In genomic region chr15:86925081-86925749, GRCm38 (mm10) we compare ENCODE assay signal across 16 mouse cellular contexts.
DNase-seq lines count a peak whose midpoint lies in the region; ATAC-seq lines count a peak whose summit lies in the region.
"Had no signal": no experiment of that assay in that cellular context is flagged by ENCODE, and none has a peak within 500 bp of the region (broad histone marks: within the 10 kb centered on the region; RNA-seq: fewer than 3 reads in every experiment).

No protein-coding gene starts in this region.

- no peak; the same call in 1 of the 2 replicates for ATAC-seq in embryonic facial prominence, embryonic 14.5 days (ENCODE audit: low read depth)
- ATAC-seq in hindbrain, embryonic 12.5 days (ENCODE audit: low FRiP score): 0 out of 2 replicates have a peak, but pooled peaks have one; percentile 4
- ATAC-seq in midbrain, embryonic 14.5 days (ENCODE audit: low FRiP score, low TSS enrichment): no peak; the same call in 1 of the 2 replicates
- no peak for ATAC-seq in megakaryocyte progenitor cell, adult 5-6 weeks (replicated peaks; ENCODE audit: poor library complexity)
- ATAC-seq: CD4-positive, CD25-positive, alpha-beta regulatory T cell, adult 4 months; liver, embryonic 12.5 days; lung, postnatal 0 days had no signal

- no peak overlapping the region for H3K9ac ChIP-seq in embryonic facial prominence, embryonic 14.5 days (ENCODE audit: low read depth, low read length)
- no peak overlapping the region for H3K9ac ChIP-seq in hindbrain, embryonic 12.5 days
- no peak overlapping the region for H3K9ac ChIP-seq in midbrain, embryonic 14.5 days (replicated peaks; ENCODE audit: low read length)
- H3K9ac ChIP-seq: heart, embryonic 15.5 days; liver, embryonic 12.5 days had no signal

- no peaks in the 10 kb centered on the region for H3K9me3 ChIP-seq in embryonic facial prominence, embryonic 14.5 days (ENCODE audit: control insufficient read depth, low read length)
- H3K9me3 ChIP-seq in hindbrain, embryonic 12.5 days (replicated peaks): no peaks in the 10 kb centered on the region
- H3K9me3 ChIP-seq in midbrain, embryonic 14.5 days (ENCODE audit: control insufficient read depth, low read length): no peaks in the 10 kb centered on the region
- H3K9me3 ChIP-seq in heart, embryonic 10.5 days: no peaks in the 10 kb centered on the region
- H3K9me3 ChIP-seq: heart, embryonic 15.5 days; liver, embryonic 12.5 days had no signal

- H3K27ac ChIP-seq in embryonic facial prominence, embryonic 14.5 days (replicated peaks; ENCODE audit: low read depth, low read length): no peak overlapping the region
- H3K27ac ChIP-seq in hindbrain, embryonic 12.5 days: no peak overlapping the region
- peak overlapping the region; percentile 45; the same call in 1 of the 2 replicates for H3K27ac ChIP-seq in midbrain, embryonic 14.5 days (replicated peaks; ENCODE audit: low read depth, low read length)
- H3K27ac ChIP-seq in heart, embryonic 10.5 days: no peak overlapping the region
- H3K27ac ChIP-seq: heart, embryonic 15.5 days; liver, embryonic 12.5 days; stomach, postnatal 0 days had no signal

- H3K36me3 ChIP-seq in embryonic facial prominence, embryonic 14.5 days (ENCODE audit: control insufficient read depth, insufficient read depth, low read length): no peaks in the 10 kb centered on the region
- H3K36me3 ChIP-seq in hindbrain, embryonic 12.5 days: no peaks in the 10 kb centered on the region
- H3K36me3 ChIP-seq in midbrain, embryonic 14.5 days (ENCODE audit: control insufficient read depth, insufficient read depth, low read length): no peaks in the 10 kb centered on the region
- no peaks in the 10 kb centered on the region for H3K36me3 ChIP-seq in heart, embryonic 10.5 days
- H3K36me3 ChIP-seq: heart, embryonic 15.5 days; liver, embryonic 12.5 days had no signal

- 12% methylated on average over 17 of the region's 17 CpGs for WGBS in embryonic facial prominence, embryonic 14.5 days
- WGBS in hindbrain, embryonic 12.5 days: 11% methylated on average over 17 of the region's 17 CpGs
- WGBS in midbrain, embryonic 14.5 days: 8% methylated on average over 17 of the region's 17 CpGs
- WGBS in heart, embryonic 10.5 days: 17% methylated on average over 17 of the region's 17 CpGs

- peak; percentile 47 for DNase-seq in embryo, embryonic 11 days
- peak; percentile 42 for DNase-seq in embryonic facial prominence, embryonic 14.5 days (ENCODE audit: low spot score)
- peak; percentile 74 for DNase-seq in midbrain, embryonic 14.5 days
- DNase-seq in heart, adult 18-20 months: no peak
- no peak for DNase-seq in heart, embryonic 10.5 days (ENCODE audit: low spot score)
- no peak for DNase-seq in left cerebral cortex, adult 8-10 months (ENCODE audit: low spot score in 2 of 2)
- DNase-seq: cerebellum, adult 9-10 months; gastrocnemius, postnatal 10 days; kidney, postnatal 10 days had no signal

- 0 out of 2 replicates have a peak, but pooled peaks cover 3% of the 10 kb centered on the region for H3K4me1 ChIP-seq in embryonic facial prominence, embryonic 14.5 days (ENCODE audit: control insufficient read depth, insufficient read depth, low read length)
- H3K4me1 ChIP-seq in hindbrain, embryonic 12.5 days: peaks cover 27% of the 10 kb centered on the region
- peaks cover 19% of the 10 kb centered on the region for H3K4me1 ChIP-seq in midbrain, embryonic 14.5 days (ENCODE audit: control insufficient read depth, insufficient read depth, low read length)
- H3K4me1 ChIP-seq in heart, embryonic 10.5 days: 0 out of 2 replicates have a peak, but pooled peaks cover 3% of the 10 kb centered on the region
- H3K4me1 ChIP-seq: heart, embryonic 15.5 days; liver, embryonic 12.5 days had no signal

- H3K4me3 ChIP-seq in embryonic facial prominence, embryonic 14.5 days (ENCODE audit: low read depth, low read length): no peak overlapping the region
- no peak overlapping the region for H3K4me3 ChIP-seq in hindbrain, embryonic 12.5 days
- no peak overlapping the region for H3K4me3 ChIP-seq in midbrain, embryonic 14.5 days (replicated peaks; ENCODE audit: low read depth, low read length)
- H3K4me3 ChIP-seq in heart, embryonic 10.5 days: no peak overlapping the region
- H3K4me3 ChIP-seq: heart, embryonic 15.5 days; liver, embryonic 12.5 days had no signal

- no peaks in the 10 kb centered on the region for H3K27me3 ChIP-seq in embryonic facial prominence, embryonic 14.5 days (replicated peaks; ENCODE audit: control insufficient read depth, insufficient read depth, low read length)
- no peaks in the 10 kb centered on the region for H3K27me3 ChIP-seq in hindbrain, embryonic 12.5 days
- no peaks in the 10 kb centered on the region for H3K27me3 ChIP-seq in midbrain, embryonic 14.5 days (ENCODE audit: control insufficient read depth, insufficient read depth, low read length)
- no peaks in the 10 kb centered on the region; the same call in 1 of the 2 replicates for H3K27me3 ChIP-seq in heart, embryonic 10.5 days (ENCODE audit: insufficient read depth, poor library complexity, severe bottlenecking)
- H3K27me3 ChIP-seq: heart, embryonic 15.5 days; liver, embryonic 12.5 days had no signal

- no peak overlapping the region for H3K4me2 ChIP-seq in embryonic facial prominence, embryonic 14.5 days (ENCODE audit: low read depth, low read length)
- peak overlapping the region; percentile 25 for H3K4me2 ChIP-seq in hindbrain, embryonic 12.5 days (replicated peaks)
- peak overlapping the region; percentile 40 for H3K4me2 ChIP-seq in midbrain, embryonic 14.5 days (ENCODE audit: low read length)
- H3K4me2 ChIP-seq: heart, embryonic 15.5 days; liver, embryonic 12.5 days had no signal

Comparison
In these comparisons a context has a peak if more than half of its experiments do, and no peak if none do; other contexts are left out.
1. DNase-seq: peak in embryo, embryonic 11 days (single experiment), embryonic facial prominence, embryonic 14.5 days (single experiment) and midbrain, embryonic 14.5 days (single experiment); none in heart, adult 18-20 months (0 of 2), heart, embryonic 10.5 days (single experiment) and left cerebral cortex, adult 8-10 months (0 of 2).